Mouse (Mus musculus) activated CD4-positive, CD25-positive, alpha-beta regulatory T cell (primary cell): ENCODE measurements around the gene Sun3. TPM values are rescaled to one million over a fixed set of nuclear protein-coding genes. Genes with fewer than 3 reads are reported as not detected.

ENCODE experiments used
- polyA plus RNA-seq, 2 experiments: library from polyadenylated mRNA; unstranded; fragments of 100-300 nt; shearing (Covaris generic); gene quantifications; one replicate each; pipeline ENCODE4 v1.2.1; 2017

The Sun3 gene
- polyA plus RNA-seq, result not detected

DNA sequence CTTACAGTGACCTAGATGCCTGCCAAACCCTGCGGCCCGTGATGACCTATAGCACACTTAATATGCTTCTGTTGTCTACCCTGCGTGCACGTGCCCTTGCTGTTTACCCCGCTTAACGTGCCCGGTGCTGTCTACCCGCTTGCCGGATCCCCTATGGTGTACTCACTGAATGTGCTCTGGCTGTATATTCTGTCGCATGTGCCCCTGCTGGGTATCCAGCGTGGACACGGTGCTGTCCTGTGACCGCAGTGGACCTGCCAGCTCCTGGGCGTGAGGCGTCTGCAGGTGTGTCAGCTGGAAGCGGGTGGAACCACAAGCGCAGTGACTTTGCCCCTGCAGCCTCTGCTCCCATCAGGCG lies at the start of gene Sun3:
Sun3 (minus strand) TSS at position 289 of the 358 bp plus-strand sequence.

GRCm38 (mm10) chr11:9048011-9048702 lies 634 bp downstream of the Sun3 start, which contains the start of gene Gm11992:
Gene Gm11992, plus strand, starts transcription at chr11:9048594.

GRCm38 (mm10) chr11:9010853-9011339 lies 37.9 kb downstream of the Sun3 start, which contains the start of gene Hus1:
Gene Hus1, minus strand, starts transcription at chr11:9011191.

GRCm38 (mm10) chr11:8973166-8973565 lies 75.6 kb downstream of the Sun3 start, which contains the start of gene Pkd1l1:
Gene Pkd1l1, minus strand, starts transcription at chr11:8973266.

Other genes starting within 250 kb of the Sun3 start
- gene Pkd1l1, start 75.7 kb downstream of the Sun3 start, polyA plus RNA-seq, result not detected
- gene Hus1, start 37.8 kb downstream of the Sun3 start, polyA plus RNA-seq, result 10 to 100 TPM in 1 of 2 experiments, 1 to 10 TPM in 1; 7.3 to 10.3 TPM
- gene Gm11992, start 397 bp downstream of the Sun3 start, polyA plus RNA-seq, result 1 to 10 TPM in 1 of 2 experiments, not detected in 1; 1.1 TPM
- under 1 TPM; 0.20 to 0.76 TPM for gene Upp1, start 69.1 kb upstream of the Sun3 start, polyA plus RNA-seq
- under 1 TPM in 1 of 2 experiments, not detected in 1; 0.09 TPM for gene Abca13, start 143.0 kb upstream of the Sun3 start, polyA plus RNA-seq